Mouse (Mus musculus) adrenal gland, postnatal 4 days (tissue): ENCODE data around the gene Fxyd3. TPM values are rescaled to one million over a fixed set of nuclear protein-coding genes. Genes with fewer than 3 reads are reported as not detected.

Experiments
- microRNA-seq: library from miRNA; unstranded; fragments of <30 nt; microRNA quantifications from one replicate; pipeline ENCODE4 v1.2.0, GENCODE M21; 2021
- total RNA-seq, 2 experiments: library from RNA; stranded (reverse); gene quantifications; 2 replicates each; pipeline ENCODE4 v1.2.3; 2021

Fxyd3 gene
- total RNA-seq, 2 experiments from 2014 or later, result 2.0 to 5.9 TPM

Small RNAs within 50 kb of the gene (microRNA-seq; reads per million reads assigned to microRNA genes)
- gene Mir7050, result not detected

Other genes with a start within 250 kb of the Fxyd3 start
- 1 to 10 TPM in 1 of 2 experiments, under 1 TPM in 1; 0.37 to 1.6 TPM for gene Ffar3, start 220.5 kb downstream of the Fxyd3 start, total RNA-seq
- under 1 TPM in 1 of 2 experiments, not detected in 1; 0.59 TPM for gene Ffar1, start 215.1 kb downstream of the Fxyd3 start, total RNA-seq
- gene Cd22, start 196.4 kb downstream of the Fxyd3 start, total RNA-seq, result under 1 TPM; 0.73 to 0.90 TPM
- 1 to 10 TPM in 1 of 2 experiments, under 1 TPM in 1; 0.45 to 1.4 TPM for gene Mag, start 161.8 kb downstream of the Fxyd3 start, total RNA-seq
- gene Hamp2, start 152.0 kb downstream of the Fxyd3 start, total RNA-seq, result 10 to 100 TPM in 1 of 2 experiments, under 1 TPM in 1; 0.84 to 12.5 TPM
- 10 to 100 TPM in 1 of 2 experiments, 1 to 10 TPM in 1; 2.3 to 36.9 TPM for gene Hamp, start 132.7 kb downstream of the Fxyd3 start, total RNA-seq
- 100 to 1,000 TPM; 113 to 125 TPM for gene Usf2, start 119.9 kb downstream of the Fxyd3 start, total RNA-seq
- gene Lsr, start 103.2 kb downstream of the Fxyd3 start, total RNA-seq, result 10 to 100 TPM; 15.2 to 17.6 TPM
- gene Fam187b, start 102.9 kb downstream of the Fxyd3 start, total RNA-seq, result under 1 TPM; 0.68 to 0.98 TPM
- 10 to 100 TPM; 30.0 to 31.2 TPM for gene Fxyd5, start 34.2 kb downstream of the Fxyd3 start, total RNA-seq
- 10 to 100 TPM in 1 of 2 experiments, 1 to 10 TPM in 1; 8.9 to 13.3 TPM for gene Fxyd7, start 25.2 kb downstream of the Fxyd3 start, total RNA-seq
- gene Fxyd1, start 19.5 kb downstream of the Fxyd3 start, total RNA-seq, result 100 to 1,000 TPM; 141 to 173 TPM
- 1 to 10 TPM; 6.8 to 6.9 TPM for gene Lgi4, start 17.4 kb downstream of the Fxyd3 start, total RNA-seq
- gene Hpn, start 38.6 kb upstream of the Fxyd3 start, total RNA-seq, result 10 to 100 TPM; 18.2 to 25.4 TPM
- 10 to 100 TPM; 10.8 to 10.9 TPM for gene Scn1b, start 50.3 kb upstream of the Fxyd3 start, total RNA-seq
- gene Gramd1a, start 79.2 kb upstream of the Fxyd3 start, total RNA-seq, result 10 to 100 TPM; 55.4 to 58.7 TPM
- gene Scgb2b2, start 213.8 kb upstream of the Fxyd3 start, total RNA-seq, result not detected
- gene Scgb1b2, start 215.1 kb upstream of the Fxyd3 start, total RNA-seq, result not detected